ENCODE assay signal across 21 mouse cellular contexts in the genomic region with DNA sequence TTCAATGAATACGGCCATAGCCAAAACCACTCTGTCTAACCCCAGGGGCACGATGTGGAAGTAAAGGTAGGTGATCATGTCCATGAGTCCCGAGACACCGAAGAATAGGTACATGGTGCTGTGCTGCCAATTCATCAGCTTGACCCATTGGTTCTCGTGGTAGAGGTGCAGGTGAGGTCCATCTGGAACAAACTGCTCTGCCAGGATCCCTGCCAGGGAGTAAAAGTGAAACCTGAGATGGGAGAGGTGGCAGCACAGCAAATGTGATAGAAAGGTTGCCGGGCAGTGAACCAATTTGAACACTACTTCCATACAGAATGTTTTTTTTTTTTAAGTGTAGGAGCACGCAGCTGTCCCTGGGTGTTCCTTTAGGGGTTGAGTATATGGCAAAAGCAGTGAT. TPM values are rescaled to one million over a fixed set of nuclear protein-coding genes. Genes with fewer than 3 reads are reported as not detected.
"Had no signal": no experiment of that assay in that cellular context is flagged by ENCODE, and none has a peak within 500 bp of the region (broad histone marks: within the 10 kb centered on the region; RNA-seq: fewer than 3 reads in every experiment).

No protein-coding gene starts in this region.

- DNase-seq: layer of hippocampus, postnatal 36 days; lung, adult 18-20 months; lung, postnatal 10 days; lung, postnatal 36 days; midbrain, embryonic 14.5 days; right cerebral cortex, adult 18-20 months; right cerebral cortex, postnatal 14 days; right cerebral cortex, postnatal 4 days; thymus, adult 2 months; thymus, postnatal 14 days; thymus, postnatal 4 days had no signal

- H3K27ac ChIP-seq: kidney, embryonic 15.5 days; left cerebral cortex, adult 2 months; liver, embryonic 15.5 days; lung, embryonic 15.5 days; neural tube, embryonic 12.5 days; neural tube, embryonic 15.5 days; stomach, postnatal 0 days had no signal

- H3K4me1 ChIP-seq: liver, embryonic 15.5 days; lung, embryonic 15.5 days; neural tube, embryonic 12.5 days; neural tube, embryonic 15.5 days had no signal

- H3K4me3 ChIP-seq: kidney, embryonic 15.5 days; left cerebral cortex, adult 2 months; liver, embryonic 15.5 days; lung, embryonic 15.5 days; neural tube, embryonic 12.5 days; neural tube, embryonic 15.5 days had no signal

- H3K27me3 ChIP-seq: kidney, embryonic 15.5 days; liver, embryonic 15.5 days; lung, embryonic 15.5 days; neural tube, embryonic 12.5 days; neural tube, embryonic 15.5 days had no signal

- H3K36me3 ChIP-seq: liver, embryonic 15.5 days; lung, embryonic 15.5 days had no signal

RNA-seq across cellular contexts. Expression of a gene that starts 35.3 kb away (rescaled TPM):
- polyA plus RNA-seq: limb, embryonic 11.5 days; limb, embryonic 14.5 days; liver, embryonic 11.5 days; neural tube, embryonic 12.5 days had no signal
